Mouse (Mus musculus): ENCODE measurements around the gene Foxa2.

- TF ChIP-seq CTCF (IDR thresholded peaks at IDR 0.05; ENCODE audit: borderline replicate concordance, extremely low read depth, insufficient read depth, insufficient read length) (no peak), POLR2A (IDR thresholded peaks at IDR 0.05; ENCODE audit: borderline replicate concordance, extremely low read depth, insufficient read depth, insufficient read length, poor library complexity, severe bottlenecking) (no peak)
Observed at GRCm38 (mm10) chr2:148009049-148009448, 37.7 kb downstream of the Foxa2 start.
